Mouse (Mus musculus): ENCODE measurements around the gene Man2a2. TPM values are rescaled to one million over a fixed set of nuclear protein-coding genes. Genes with fewer than 3 reads are reported as not detected.
A peak's percentile ranks its signal among the peaks of the same experiment; 100 is the strongest.

Man2a2 gene
- polyA plus RNA-seq, 1 experiment from 2014 or later = 7.3 TPM

GRCm38 (mm10) chr7:80339793-80340628 lies 31.2 kb downstream of the Man2a2 start:
- Histone ChIP-seq H3K4me3 (replicated peaks; ENCODE audit: low read depth, low read length) (peak overlapping the region; percentile 63), H3K9me3 (replicated peaks; ENCODE audit: low read length) (no peaks in the 10 kb centered on the region), H3K9ac (ENCODE audit: low read depth, low read length) (peak overlapping the region; percentile 61), H3K36me3 (ENCODE audit: insufficient read depth, low read length) (peaks cover 21% of the 10 kb centered on the region), H3K4me2 (ENCODE audit: low read length) (peak overlapping the region; percentile 76), H3K27me3 (ENCODE audit: insufficient read depth, low read length) (no peaks in the 10 kb centered on the region), H3K27ac (peak overlapping the region; percentile 89), H3K4me1 (replicated peaks; ENCODE audit: insufficient read depth, low read length) (peaks cover 15% of the 10 kb centered on the region)
- TF ChIP-seq CTCF (IDR thresholded peaks at IDR 0.05; ENCODE audit: low read depth) = peak; percentile 86
- whole genome bisulfite sequencing = under 1% methylated on average over 45 of the region's 45 CpGs
- DNase-seq (ENCODE audit: low spot score) (peak; percentile 98), ATAC-seq (replicated peaks; ENCODE audit: low FRiP score, low read depth) (peak; percentile 96)

DNA sequence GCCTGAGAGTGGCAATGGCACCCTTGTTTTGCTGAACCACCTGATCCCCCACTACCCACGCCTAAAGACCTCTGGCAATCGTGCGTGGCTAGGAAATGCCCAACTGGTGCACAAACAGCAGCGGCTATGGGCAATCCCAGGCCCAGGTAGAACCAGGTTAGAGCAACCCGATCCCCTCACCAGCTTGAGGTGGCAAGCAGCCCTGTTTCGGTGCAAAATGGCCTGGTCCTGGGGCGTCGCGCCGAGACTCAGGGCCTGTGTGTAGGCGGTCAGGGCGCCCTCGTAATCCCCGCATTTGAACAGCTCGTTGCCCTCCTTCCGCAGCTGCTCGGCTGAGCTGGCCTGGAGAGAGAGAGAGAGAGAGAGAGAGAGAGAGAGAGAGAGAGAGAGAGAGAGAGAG lies 31.8 kb downstream of the Man2a2 start:
- no peaks in the 10 kb centered on the region for H3K27me3 ChIP-seq (ENCODE audit: insufficient read depth, low read length)
- peaks cover 15% of the 10 kb centered on the region for H3K4me1 ChIP-seq (replicated peaks; ENCODE audit: insufficient read depth, low read length)
- DNase-seq (ENCODE audit: low spot score) = peak; percentile 39
- no peak for TF ChIP-seq CTCF (IDR thresholded peaks at IDR 0.05; ENCODE audit: low read depth)
- H3K36me3 ChIP-seq (ENCODE audit: insufficient read depth, low read length) = peaks cover 27% of the 10 kb centered on the region
- peak overlapping the region; percentile 61 for H3K9ac ChIP-seq (ENCODE audit: low read depth, low read length)
- peak overlapping the region; percentile 76 for H3K4me2 ChIP-seq (ENCODE audit: low read length)
- no peak for ATAC-seq (replicated peaks; ENCODE audit: low FRiP score, low read depth)
- peak overlapping the region; percentile 63 for H3K4me3 ChIP-seq (replicated peaks; ENCODE audit: low read depth, low read length)
- 0 out of 2 replicates have a peak overlapping the region, but pooled peaks have one; percentile 37 for H3K27ac ChIP-seq
- WGBS = 6% methylated on average over 17 of the region's 17 CpGs
- no peaks in the 10 kb centered on the region for H3K9me3 ChIP-seq (replicated peaks; ENCODE audit: low read length)

DNA sequence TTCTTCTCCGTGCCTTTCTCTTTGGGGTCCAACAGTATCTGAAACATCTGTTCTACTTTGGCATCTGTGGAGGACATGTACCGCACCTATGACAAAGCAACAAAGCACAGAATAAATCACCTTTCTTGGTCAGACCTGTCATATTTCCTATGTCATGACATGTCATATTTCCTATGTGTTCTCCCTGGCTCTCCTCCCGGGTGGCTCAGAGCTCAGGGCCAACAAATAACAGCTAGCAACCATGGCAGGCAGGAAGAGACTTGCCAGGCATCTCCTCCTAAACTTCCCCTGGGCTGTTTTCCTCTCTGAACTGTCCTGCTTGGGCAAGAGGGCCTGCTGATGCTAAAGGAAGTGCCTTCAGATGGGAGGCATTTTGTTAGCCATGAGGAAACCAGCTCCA lies 34.2 kb downstream of the Man2a2 start:
- H3K27ac ChIP-seq = no peak overlapping the region
- no peak for DNase-seq (ENCODE audit: low spot score)
- no peak for TF ChIP-seq CTCF (IDR thresholded peaks at IDR 0.05; ENCODE audit: low read depth)
- H3K4me1 ChIP-seq (replicated peaks; ENCODE audit: insufficient read depth, low read length) = peaks cover 4% of the 10 kb centered on the region; the same call in 1 of the 2 replicates
- H3K36me3 ChIP-seq (ENCODE audit: insufficient read depth, low read length) = peaks cover 44% of the 10 kb centered on the region
- 83% methylated on average over 3 of the region's 3 CpGs for WGBS
- ATAC-seq (replicated peaks; ENCODE audit: low FRiP score, low read depth) = no peak
- no peak overlapping the region for H3K9ac ChIP-seq (ENCODE audit: low read depth, low read length)
- H3K27me3 ChIP-seq (ENCODE audit: insufficient read depth, low read length) = no peaks in the 10 kb centered on the region
- H3K4me2 ChIP-seq (ENCODE audit: low read length) = no peak overlapping the region
- no peak overlapping the region for H3K4me3 ChIP-seq (replicated peaks; ENCODE audit: low read depth, low read length)
- no peaks in the 10 kb centered on the region for H3K9me3 ChIP-seq (replicated peaks; ENCODE audit: low read length)

GRCm38 (mm10) chr7:80334848-80335247 lies 36.3 kb downstream of the Man2a2 start:
- 87% methylated on average over 4 of the region's 4 CpGs for WGBS
- Histone ChIP-seq H3K9me3 (replicated peaks; ENCODE audit: low read length) (no peaks in the 10 kb centered on the region), H3K4me1 (replicated peaks; ENCODE audit: insufficient read depth, low read length) (peaks cover 4% of the 10 kb centered on the region; the same call in 1 of the 2 replicates), H3K9ac (ENCODE audit: low read depth, low read length) (no peak overlapping the region), H3K4me3 (replicated peaks; ENCODE audit: low read depth, low read length) (no peak overlapping the region), H3K4me2 (ENCODE audit: low read length) (no peak overlapping the region), H3K36me3 (ENCODE audit: insufficient read depth, low read length) (peaks cover 62% of the 10 kb centered on the region), H3K27ac (no peak overlapping the region), H3K27me3 (ENCODE audit: insufficient read depth, low read length) (no peaks in the 10 kb centered on the region)
- no peak for DNase-seq (ENCODE audit: low spot score)
- no peak for ATAC-seq (replicated peaks; ENCODE audit: low FRiP score, low read depth)
- TF ChIP-seq CTCF (IDR thresholded peaks at IDR 0.05; ENCODE audit: low read depth) = no peak

- Histone ChIP-seq H3K4me3 (replicated peaks; ENCODE audit: low read depth, low read length) (no peak overlapping the region), H3K9me3 (replicated peaks; ENCODE audit: low read length) (no peaks in the 10 kb centered on the region), H3K9ac (ENCODE audit: low read depth, low read length) (no peak overlapping the region), H3K27ac (no peak overlapping the region), H3K4me1 (replicated peaks; ENCODE audit: insufficient read depth, low read length) (no peaks in the 10 kb centered on the region), H3K27me3 (ENCODE audit: insufficient read depth, low read length) (no peaks in the 10 kb centered on the region), H3K36me3 (ENCODE audit: insufficient read depth, low read length) (peaks cover 80% of the 10 kb centered on the region), H3K4me2 (ENCODE audit: low read length) (no peak overlapping the region)
- ATAC-seq (replicated peaks; ENCODE audit: low FRiP score, low read depth) (no peak), DNase-seq (ENCODE audit: low spot score) (no peak)
- TF ChIP-seq CTCF (IDR thresholded peaks at IDR 0.05; ENCODE audit: low read depth) = no peak
- 84% methylated on average over 19 of the region's 19 CpGs for WGBS
These were observed 39.7 kb downstream of the Man2a2 start for GRCm38 (mm10) chr7:80331433-80331832.

DNA sequence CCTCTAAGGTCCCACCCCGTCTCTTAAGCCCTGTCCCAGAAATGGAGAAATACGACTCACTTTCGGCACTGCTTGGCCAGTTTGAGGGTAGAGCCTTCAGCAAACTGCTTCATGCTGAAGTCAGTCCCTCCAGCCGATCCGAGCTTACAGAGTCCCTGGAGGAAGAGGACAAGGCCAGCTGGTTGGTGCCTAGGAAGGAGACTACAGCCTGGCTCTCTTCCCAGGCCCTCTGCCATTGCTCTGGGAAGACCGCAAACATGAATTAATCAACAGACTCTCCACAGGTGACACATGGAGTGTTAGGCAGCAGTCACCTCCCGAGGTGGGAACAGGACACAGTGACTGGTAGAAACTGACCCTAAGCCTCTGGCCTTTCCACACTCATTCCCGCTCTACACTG lies 40.9 kb downstream of the Man2a2 start:
- no peak overlapping the region for H3K4me3 ChIP-seq (replicated peaks; ENCODE audit: low read depth, low read length)
- H3K27me3 ChIP-seq (ENCODE audit: insufficient read depth, low read length) = no peaks in the 10 kb centered on the region
- DNase-seq (ENCODE audit: low spot score) (no peak), ATAC-seq (replicated peaks; ENCODE audit: low FRiP score, low read depth) (no peak)
- no peak overlapping the region for H3K9ac ChIP-seq (ENCODE audit: low read depth, low read length)
- peaks cover 81% of the 10 kb centered on the region for H3K36me3 ChIP-seq (ENCODE audit: insufficient read depth, low read length)
- H3K4me2 ChIP-seq (ENCODE audit: low read length) = no peak overlapping the region
- H3K4me1 ChIP-seq (replicated peaks; ENCODE audit: insufficient read depth, low read length) = no peaks in the 10 kb centered on the region
- no peaks in the 10 kb centered on the region for H3K9me3 ChIP-seq (replicated peaks; ENCODE audit: low read length)
- no peak overlapping the region for H3K27ac ChIP-seq
- WGBS = 89% methylated on average over 8 of the region's 8 CpGs
- TF ChIP-seq CTCF (IDR thresholded peaks at IDR 0.05; ENCODE audit: low read depth) = no peak

Measured in kidney, postnatal 0 days (tissue).